Mouse (Mus musculus): ENCODE data around the gene Cpne1. TPM values are rescaled to one million over a fixed set of nuclear protein-coding genes. Genes with fewer than 3 reads are reported as not detected.

Gene Cpne1
- total RNA-seq (2023) = 10 to 100 TPM; 71.3 to 80.9 TPM

GRCm38 (mm10) chr2:156111358-156112079, at the start of gene Cpne1, which contains the start of gene Rbm12:
Gene Cpne1, minus strand, starts transcription at chr2:156111965.
Gene Rbm12, minus strand, starts transcription at chr2:156111978.

GRCm38 (mm10) chr2:156143953-156144724, 32.4 kb upstream of the Cpne1 start, which contains the start of the genes Romo1 and Nfs1:
Gene Romo1, plus strand, starts transcription at chr2:156144039.
Gene Nfs1, minus strand, starts transcription at chr2:156144186.

GRCm38 (mm10) chr2:156126992-156127391, 15.2 kb upstream of the Cpne1 start, which contains the start of gene Gm28036:
Gene Gm28036, minus strand, starts transcription at chr2:156127092.

GRCm38 (mm10) chr2:156065099-156066041, 46.4 kb downstream of the Cpne1 start, which contains the start of gene Spag4:
Gene Spag4, plus strand, starts transcription at chr2:156065175.

GRCm38 (mm10) chr2:156052816-156053215, 58.9 kb downstream of the Cpne1 start, which contains the start of gene Fer1l4:
Gene Fer1l4, minus strand, starts transcription at chr2:156052947.

Other genes starting within 250 kb of the Cpne1 start
- 10 to 100 TPM; 13.0 to 17.1 TPM for gene Uqcc1, start 181.7 kb downstream of the Cpne1 start, total RNA-seq (2023)
- gene Gm15557, start 171.2 kb downstream of the Cpne1 start, total RNA-seq (2023) = not detected
- not detected for gene Gdf5, start 166.6 kb downstream of the Cpne1 start, total RNA-seq (2023)
- gene Cep250, start 155.5 kb downstream of the Cpne1 start, total RNA-seq (2023) = 10 to 100 TPM; 58.0 to 65.1 TPM
- under 1 TPM; 0.42 to 0.55 TPM for gene 6430550D23Rik, start 104.0 kb downstream of the Cpne1 start, total RNA-seq (2023)
- gene Ergic3, start 103.9 kb downstream of the Cpne1 start, total RNA-seq (2023) = 10 to 100 TPM; 62.0 to 62.6 TPM
- gene Fer1l4, start 59.0 kb downstream of the Cpne1 start, total RNA-seq (2023) = not detected
- under 1 TPM; 0.33 to 0.42 TPM for gene Spag4, start 46.8 kb downstream of the Cpne1 start, total RNA-seq (2023)
- gene Rbm12, start within 50 bp of the Cpne1 start, total RNA-seq (2023) = 10 to 100 TPM; 26.7 to 30.4 TPM
- gene Gm28036, start 15.1 kb upstream of the Cpne1 start, total RNA-seq (2023) = 10 to 100 TPM; 16.8 to 17.4 TPM
- gene Romo1, start 32.1 kb upstream of the Cpne1 start, total RNA-seq (2023) = 10 to 100 TPM; 44.4 to 51.7 TPM
- 10 to 100 TPM; 16.4 to 19.5 TPM for gene Nfs1, start 32.2 kb upstream of the Cpne1 start, total RNA-seq (2023)
- gene Rbm39, start 68.3 kb upstream of the Cpne1 start, total RNA-seq (2023) = 1,000 to 10,000 TPM in 1 of 2 experiments, 100 to 1,000 TPM in 1; 884 to 1,046 TPM
- gene Phf20, start 84.5 kb upstream of the Cpne1 start, total RNA-seq (2023) = 10 to 100 TPM; 20.5 to 22.4 TPM
- gene Cnbd2, start 200.3 kb upstream of the Cpne1 start, total RNA-seq (2023) = 1 to 10 TPM; 8.9 to 9.2 TPM
- gene Scand1, start 200.7 kb upstream of the Cpne1 start, total RNA-seq (2023) = 100 to 1,000 TPM; 131 to 132 TPM

Measured in neutrophil, adult 83 days (primary cell).